Mouse (Mus musculus) natural killer cell, adult 2 months (primary cell): ENCODE results near the gene Thpo.
A peak's percentile ranks its signal among the peaks of the same experiment; 100 is the strongest.

Source experiments
- DNase-seq, 2 experiments: peaks; one replicate each; pipeline ENCODE4 v3.0.0; 2022; ENCODE audit warnings: low spot score in 2 of 2

Thpo gene

GRCm38 (mm10) chr16:20703699-20704400, 30.5 kb downstream of the Thpo start:
- DNase-seq = no peak

GRCm38 (mm10) chr16:20703071-20703470, 31.2 kb downstream of the Thpo start:
- no peak for DNase-seq

- DNase-seq = peak in 1 of 2 experiments; percentile 34
Observed at GRCm38 (mm10) chr16:20702522-20702893, 31.8 kb downstream of the Thpo start.

GRCm38 (mm10) chr16:20701729-20702521, 32.4 kb downstream of the Thpo start:
- DNase-seq = no peak

GRCm38 (mm10) chr16:20701316-20701715, 33.0 kb downstream of the Thpo start:
- no peak for DNase-seq

GRCm38 (mm10) chr16:20700036-20700435, 34.3 kb downstream of the Thpo start:
- no peak for DNase-seq

GRCm38 (mm10) chr16:20699266-20699665, 35.0 kb downstream of the Thpo start:
- DNase-seq = no peak

- DNase-seq = no peak
Observed at GRCm38 (mm10) chr16:20695622-20696323, 38.5 kb downstream of the Thpo start.

GRCm38 (mm10) chr16:20694781-20695180, 39.5 kb downstream of the Thpo start:
- DNase-seq = no peak

GRCm38 (mm10) chr16:20693111-20693701, 41.1 kb downstream of the Thpo start, which contains the start of gene Fam131a:
TSS of gene Fam131a (plus strand) at chr16:20693241.
- peak; percentile 65 to 70 for DNase-seq

- DNase-seq = no peak
Observed at GRCm38 (mm10) chr16:20692241-20692965, 41.9 kb downstream of the Thpo start.

GRCm38 (mm10) chr16:20691617-20692016, 42.7 kb downstream of the Thpo start:
- no peak for DNase-seq

- DNase-seq = no peak
Observed at GRCm38 (mm10) chr16:20690774-20691173, 43.5 kb downstream of the Thpo start.

- DNase-seq = no peak
Observed at GRCm38 (mm10) chr16:20677974-20678675, 56.2 kb downstream of the Thpo start.

GRCm38 (mm10) chr16:20677380-20677779, 56.9 kb downstream of the Thpo start:
- no peak for DNase-seq

GRCm38 (mm10) chr16:20676702-20677101, 57.6 kb downstream of the Thpo start:
- no peak for DNase-seq

- no peak for DNase-seq
Observed at GRCm38 (mm10) chr16:20675213-20675612, 59.1 kb downstream of the Thpo start.
